Mouse (Mus musculus) heart, adult 2 months (tissue): ENCODE measurements around the gene Kalrn. TPM values are rescaled to one million over a fixed set of nuclear protein-coding genes. Genes with fewer than 3 reads are reported as not detected.

Experiments used
- DNase-seq, 2 experiments: peaks; one replicate each; pipeline ENCODE4 v3.0.0; 2021
- H3K27ac ChIP-seq: fragments of 200-600 bp; 2 replicates; pipeline ENCODE4 v1.8.1; 2022
- H3K27me3 ChIP-seq: fragments of 200-500 bp; 2 replicates; pipeline ENCODE4 v1.6.1; 2012; ENCODE audit warnings: mild to moderate bottlenecking, low read length, inconsistent platforms, mixed read lengths; ENCODE audit not compliant: control insufficient read depth, insufficient read depth
- H3K36me3 ChIP-seq: fragments of 200-500 bp; 2 replicates; pipeline ENCODE4 v1.6.1; 2012; ENCODE audit warnings: low read length, inconsistent platforms; ENCODE audit not compliant: control insufficient read depth, insufficient read depth
- H3K4me1 ChIP-seq: fragments of 200-500 bp; 2 replicates; pipeline ENCODE4 v1.6.1; 2011; ENCODE audit warnings: low read length; ENCODE audit not compliant: control insufficient read depth, insufficient read depth
- H3K4me3 ChIP-seq: fragments of 200-600 bp; 2 replicates; pipeline ENCODE4 v1.8.1; 2022
- H3K79me2 ChIP-seq: fragments of 200-500 bp; replicated peaks from 2 replicates; pipeline ENCODE4 v1.6.1; 2012; ENCODE audit warnings: mild to moderate bottlenecking, inconsistent platforms, low read length, moderate library complexity, mixed read lengths; ENCODE audit not compliant: control insufficient read depth, insufficient read depth
- H3K9ac ChIP-seq: fragments of 200-500 bp; 2 replicates; pipeline ENCODE4 v1.6.1; 2012; ENCODE audit warnings: low read depth, mild to moderate bottlenecking, control low read depth, inconsistent platforms, low read length, mixed read lengths
- CTCF ChIP-seq: fragments of 200-600 bp; IDR thresholded peaks from 2 replicates; pipeline ENCODE4 v1.8.1; 2022; ENCODE audit warnings: antibody characterized with exemption, mild to moderate bottlenecking, moderate library complexity
- EP300 ChIP-seq: fragments of 200-500 bp; IDR thresholded peaks from 2 replicates; pipeline ENCODE4 v1.6.1; 2011; ENCODE audit warnings: low read depth, low read length, control low read depth; ENCODE audit not compliant: insufficient read depth
- POLR2A ChIP-seq: fragments of 200-500 bp; IDR thresholded peaks from 2 replicates; pipeline ENCODE4 v1.6.1; 2011; ENCODE audit warnings: mild to moderate bottlenecking, low read depth, low read length, control low read depth; ENCODE audit not compliant: insufficient read depth
- WGBS: fragments of 180-500 bp; shearing (Covaris S2); methylation state at CpG from one replicate; pipeline ENCODE4 v1.1.7; 2018; 5-methylcytosine and 5-hydroxymethylcytosine counted together
- intact Hi-C: fragments of 180-260 bp; cut with DNase I; formaldehyde crosslinking; loops from one replicate; pipeline ENCODE4 v1.15.1; 2025
- polyA plus RNA-seq: library from polyadenylated mRNA; depleted of rRNA; stranded (reverse); fragments of >200 nt; gene quantifications from 2 replicates; pipeline ENCODE4 v1.2.3, GENCODE M21; 2012
- total RNA-seq, 2 experiments: library from RNA; stranded (reverse); gene quantifications; 2 replicates each; pipeline ENCODE4 v1.2.3; 2021

The Kalrn gene
- total and polyA plus RNA-seq, 3 experiments: 8.2 to 31.8 (median 26.1) TPM

DNA sequence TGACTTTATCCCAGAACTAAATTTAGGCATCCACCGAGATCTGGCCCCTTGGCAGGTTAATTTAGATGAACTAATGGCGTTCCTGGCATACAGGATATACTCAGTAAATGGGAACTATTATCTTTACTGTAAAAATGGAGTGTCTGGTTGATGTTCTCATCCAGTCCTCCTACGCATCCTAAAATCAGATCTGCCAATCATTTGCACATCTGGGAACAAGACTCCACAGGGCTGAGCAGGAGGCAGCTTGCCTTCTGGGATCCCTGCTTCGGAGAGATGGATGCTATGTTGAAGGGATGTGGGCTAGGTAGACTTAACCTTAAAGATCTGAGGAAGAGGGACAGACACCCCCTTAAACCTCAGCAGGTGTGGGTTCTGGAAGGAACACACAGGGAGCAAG lies 230.2 kb downstream of the Kalrn start:
- Histone ChIP-seq H3K27ac (peak overlapping the region; percentile 20), H3K79me2 (no peaks in the 10 kb centered on the region), H3K36me3 (no peaks in the 10 kb centered on the region; the same call in 1 of the 2 replicates), H3K4me1 (peaks cover 14% of the 10 kb centered on the region), H3K27me3 (no peaks in the 10 kb centered on the region), H3K9ac (no peak overlapping the region), H3K4me3 (no peak overlapping the region)
- WGBS: 69% methylated on average over 4 of the region's 4 CpGs
- intact Hi-C loops: loop anchor here (5.0 kb wide), 2 partner anchors 124 to 359 kb away; no protein-coding TSS in a partner anchor
- no peak for TF ChIP-seq POLR2A
- no peak for TF ChIP-seq CTCF
- TF ChIP-seq EP300: no peak
- no peak for DNase-seq

DNA sequence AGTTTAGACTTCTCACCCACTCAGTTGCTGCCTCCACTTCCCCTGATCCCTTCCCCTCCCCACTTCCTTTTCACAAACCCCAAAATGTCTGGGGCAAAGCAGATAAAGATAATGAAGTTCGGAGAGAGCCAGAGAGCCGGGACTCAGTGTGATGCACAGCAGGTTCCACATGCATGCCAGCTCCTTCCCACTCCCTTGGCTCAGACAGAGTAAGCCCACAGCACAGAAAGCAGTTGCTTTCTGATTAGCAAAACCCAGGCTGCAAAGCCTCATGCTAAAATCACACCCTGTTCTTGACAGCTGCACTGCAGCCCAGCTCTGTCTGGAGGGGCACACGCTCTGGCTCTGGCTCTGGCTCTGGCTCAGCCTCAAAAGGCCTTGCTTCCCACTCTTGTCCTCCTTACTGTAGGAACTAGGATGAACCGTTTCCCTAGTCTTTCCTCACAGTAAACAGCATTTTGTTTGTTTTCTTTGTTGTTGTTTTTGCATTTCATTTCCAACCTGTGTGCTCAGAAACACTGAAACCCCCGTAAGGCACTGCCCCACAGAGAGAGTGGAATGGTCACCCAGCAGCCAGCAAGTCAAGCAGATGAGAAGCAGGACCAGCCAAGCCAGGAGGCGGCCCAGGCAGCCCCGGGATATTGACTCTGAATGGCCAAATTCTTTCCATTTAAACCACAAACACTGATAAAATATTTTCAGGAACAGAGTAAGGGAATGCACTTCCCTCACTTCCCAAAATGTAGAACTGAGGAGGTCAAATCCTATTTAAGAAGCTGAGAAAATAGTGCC lies 230.8 kb downstream of the Kalrn start:
- no peaks in the 10 kb centered on the region for H3K27me3 ChIP-seq
- H3K4me3 ChIP-seq: no peak overlapping the region
- no peaks in the 10 kb centered on the region for H3K79me2 ChIP-seq
- intact Hi-C loops: loop anchor here (5.0 kb wide), 2 partner anchors 125 to 360 kb away; no protein-coding TSS in a partner anchor
- DNase-seq: peak in 1 of 2 experiments; percentile 29
- no peaks in the 10 kb centered on the region for H3K36me3 ChIP-seq
- H3K27ac ChIP-seq: peak overlapping the region; percentile 31; the same call in 1 of the 2 replicates
- H3K9ac ChIP-seq: no peak overlapping the region
- H3K4me1 ChIP-seq: peaks cover 9% of the 10 kb centered on the region
- TF ChIP-seq EP300 (no peak), POLR2A (no peak), CTCF (no peak)
- WGBS: 62% methylated on average over 7 of the region's 7 CpGs

DNA sequence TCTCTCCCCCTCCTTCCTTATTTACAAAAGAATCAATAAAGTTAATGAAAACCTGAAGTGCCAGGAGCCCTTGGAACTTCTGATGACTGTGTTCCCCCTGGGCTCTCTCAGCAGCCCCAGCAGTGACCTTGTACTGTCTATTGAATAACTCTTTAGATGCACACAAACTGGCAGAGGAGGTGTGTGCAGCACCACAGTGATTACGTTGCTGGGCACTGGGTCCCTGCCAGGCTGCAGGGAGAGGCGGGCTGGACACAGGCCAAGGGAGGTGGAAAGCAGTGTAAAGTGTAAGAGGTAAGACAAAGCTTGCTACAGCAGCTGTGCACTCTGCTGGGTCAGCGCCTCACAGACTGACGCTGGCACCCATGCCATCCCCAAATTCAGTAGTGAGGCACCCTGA lies 238.4 kb downstream of the Kalrn start:
- Histone ChIP-seq H3K36me3 (no peaks in the 10 kb centered on the region), H3K27ac (no peak overlapping the region), H3K4me3 (no peak overlapping the region), H3K4me1 (peaks cover 7% of the 10 kb centered on the region), H3K9ac (no peak overlapping the region), H3K79me2 (no peaks in the 10 kb centered on the region), H3K27me3 (no peaks in the 10 kb centered on the region)
- no peak for TF ChIP-seq EP300
- TF ChIP-seq POLR2A: no peak
- no peak for TF ChIP-seq CTCF
- DNase-seq: peak in 1 of 2 experiments; percentile 47
- WGBS: 57% methylated on average over 4 of the region's 4 CpGs
- intact Hi-C loops: no loop called here

- no peak overlapping the region for H3K4me3 ChIP-seq
- no peaks in the 10 kb centered on the region for H3K79me2 ChIP-seq
- intact Hi-C loops: no loop called here
- H3K27ac ChIP-seq: no peak overlapping the region
- peaks cover 7% of the 10 kb centered on the region for H3K4me1 ChIP-seq
- H3K27me3 ChIP-seq: no peaks in the 10 kb centered on the region
- no peak overlapping the region for H3K9ac ChIP-seq
- 49% methylated on average over 5 of the region's 5 CpGs for WGBS
- peak in 1 of 2 experiments; percentile 71 for DNase-seq
- TF ChIP-seq CTCF: no peak
- no peak for TF ChIP-seq POLR2A
- TF ChIP-seq EP300: 0 out of 2 replicates have a peak, but pooled peaks have one; percentile 48
- no peaks in the 10 kb centered on the region for H3K36me3 ChIP-seq
These were observed 241.7 kb downstream of the Kalrn start for GRCm38 (mm10) chr16:34331630-34332029.

DNA sequence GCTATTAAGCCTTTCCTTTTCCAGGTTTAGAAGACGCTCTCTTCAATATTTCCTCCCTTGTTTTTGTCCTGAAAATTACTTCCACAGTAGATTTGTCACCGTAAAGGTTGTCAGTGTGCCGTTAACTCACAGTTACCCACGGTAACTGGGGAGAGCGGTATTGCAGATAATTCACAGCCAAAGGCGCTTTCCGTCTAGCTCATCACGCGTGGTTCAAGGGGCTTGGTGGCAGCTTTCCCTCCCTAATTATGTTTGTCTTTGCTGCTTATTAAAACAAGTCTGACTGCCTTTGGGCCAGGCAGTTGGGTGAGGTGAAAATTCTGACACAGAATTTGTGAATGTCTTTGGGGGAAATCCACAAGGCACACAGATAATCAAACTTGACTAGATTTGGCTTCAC lies 243.5 kb downstream of the Kalrn start:
- Histone ChIP-seq H3K27ac (no peak overlapping the region), H3K9ac (no peak overlapping the region), H3K4me3 (no peak overlapping the region), H3K36me3 (no peaks in the 10 kb centered on the region), H3K4me1 (peaks cover 7% of the 10 kb centered on the region), H3K79me2 (no peaks in the 10 kb centered on the region), H3K27me3 (no peaks in the 10 kb centered on the region)
- WGBS: 76% methylated on average over 9 of the region's 9 CpGs
- DNase-seq: no peak
- intact Hi-C loops: no loop called here
- TF ChIP-seq POLR2A (no peak), EP300 (no peak), CTCF (no peak)

DNA sequence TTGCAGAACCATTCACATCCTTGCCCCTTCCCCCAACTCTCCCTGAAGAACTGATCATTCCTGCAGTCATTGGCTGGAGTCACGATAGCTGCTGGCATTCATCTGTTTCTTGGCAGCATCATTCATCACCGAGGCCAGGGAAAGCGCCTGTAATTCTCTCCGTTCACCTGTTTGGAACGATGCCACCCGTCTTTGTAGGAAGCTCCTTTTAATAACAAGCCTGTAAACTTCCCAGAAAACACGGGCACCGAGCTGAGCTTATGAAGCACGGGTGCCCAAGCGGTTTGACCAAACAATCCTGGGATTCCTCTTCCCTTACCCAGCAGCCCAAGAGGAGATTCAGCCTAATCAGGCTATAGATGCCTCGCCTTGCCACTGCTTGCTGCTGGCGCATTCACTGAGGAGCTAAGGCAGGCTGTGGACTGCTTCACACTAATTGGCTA lies 243.9 kb downstream of the Kalrn start:
- DNase-seq: no peak
- H3K27me3 ChIP-seq: no peaks in the 10 kb centered on the region
- no peak overlapping the region for H3K9ac ChIP-seq
- H3K4me3 ChIP-seq: no peak overlapping the region
- H3K4me1 ChIP-seq: peaks cover 7% of the 10 kb centered on the region
- no peaks in the 10 kb centered on the region for H3K79me2 ChIP-seq
- 56% methylated on average over 12 of the region's 12 CpGs for WGBS
- TF ChIP-seq EP300: no peak
- no peak for TF ChIP-seq CTCF
- no peak for TF ChIP-seq POLR2A
- no peaks in the 10 kb centered on the region for H3K36me3 ChIP-seq
- no peak overlapping the region for H3K27ac ChIP-seq
- intact Hi-C loops: no loop called here
